Mouse (Mus musculus) heart, embryonic 16.5 days (tissue): ENCODE results near the gene Nek4. TPM values are rescaled to one million over a fixed set of nuclear protein-coding genes. Genes with fewer than 3 reads are reported as not detected.

Experiments used
- ATAC-seq: fragments of 200-750 bp; cut with Nextera tagmentation; replicated peaks from 2 replicates; pipeline ENCODE4 v1.8.0; 2017; ENCODE audit warnings: moderate number of reproducible peaks; ENCODE audit not compliant: insufficient read depth, low FRiP score; ENCODE audit errors: extremely low read depth
- H3K27ac ChIP-seq: fragments of 300-500 bp; sonication (generic); 2 replicates; pipeline ENCODE4 v1.5.1; 2014; ENCODE audit warnings: mild to moderate bottlenecking, low read length, control low read depth, moderate library complexity
- H3K27me3 ChIP-seq: fragments of 300-500 bp; sonication (generic); 2 replicates; pipeline ENCODE4 v1.6.1; 2014; ENCODE audit warnings: low read length, mixed read lengths; ENCODE audit not compliant: control insufficient read depth, insufficient read depth
- H3K36me3 ChIP-seq: fragments of 300-500 bp; sonication (generic); 2 replicates; pipeline ENCODE4 v1.6.1; 2014; ENCODE audit not compliant: control insufficient read depth, insufficient read depth
- H3K4me1 ChIP-seq: fragments of 300-500 bp; sonication (generic); 2 replicates; pipeline ENCODE4 v1.6.1; 2014; ENCODE audit warnings: low read length, mixed read lengths; ENCODE audit not compliant: control insufficient read depth, insufficient read depth
- H3K4me2 ChIP-seq: fragments of 300-500 bp; sonication (generic); 2 replicates; pipeline ENCODE4 v1.6.1; 2014; ENCODE audit warnings: low read depth, mild to moderate bottlenecking, control low read depth, low read length
- H3K4me3 ChIP-seq: fragments of 300-500 bp; sonication (generic); 2 replicates; pipeline ENCODE4 v1.5.1; 2014; ENCODE audit warnings: mild to moderate bottlenecking, control low read depth, low read length
- H3K9ac ChIP-seq: fragments of 300-500 bp; sonication (generic); 2 replicates; pipeline ENCODE4 v1.6.1; 2014; ENCODE audit warnings: low read length, control low read depth
- H3K9me3 ChIP-seq: fragments of 300-500 bp; sonication (generic); replicated peaks from 2 replicates; pipeline ENCODE4 v1.6.1; 2016; ENCODE audit warnings: low read length; ENCODE audit not compliant: control insufficient read depth
- WGBS: fragments of 180-500 bp; shearing (Covaris S2); extraction: QIAGEN DNeasy Blood & Tissue Kit; methylation state at CpG from one replicate; pipeline ENCODE4 v1.1.7; 2014; 5-methylcytosine and 5-hydroxymethylcytosine counted together
- polyA plus RNA-seq: library from polyadenylated mRNA; unstranded; fragments of >200 nt; fragmentation: Nextera tagmentation; extraction: Ambion mirVana; gene quantifications from 2 replicates; pipeline ENCODE4 v1.2.1, GENCODE M21; 2015

The Nek4 gene
- polyA plus RNA-seq, 1 experiment from 2014 or later, result 5.6 TPM

DNA sequence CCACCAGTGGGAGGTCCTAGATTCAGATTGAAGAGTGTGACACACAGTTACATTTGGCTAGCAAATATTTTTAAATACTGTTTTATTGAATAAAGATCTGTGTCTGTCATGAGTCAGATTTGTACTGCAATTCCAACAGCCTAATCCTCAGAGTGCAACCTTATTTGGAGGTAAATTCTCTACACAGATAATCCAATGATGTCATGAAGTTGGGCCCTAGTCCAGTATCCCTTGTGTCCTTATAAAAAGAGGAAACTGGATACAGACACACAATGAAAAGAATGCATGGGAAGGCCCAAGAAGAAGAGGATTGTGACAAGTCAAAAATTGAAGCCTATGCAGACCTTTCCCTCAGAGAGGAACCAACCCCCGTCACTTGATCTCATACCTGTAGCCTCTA is 34.7 kb upstream of the Nek4 start:
- 75% methylated on average over 1 of the region's 1 CpGs for WGBS
- ATAC-seq, result no peak
- no peak overlapping the region for H3K9ac ChIP-seq
- no peaks in the 10 kb centered on the region for H3K27me3 ChIP-seq
- no peak overlapping the region for H3K4me3 ChIP-seq
- H3K4me1 ChIP-seq, result no peaks in the 10 kb centered on the region
- no peaks in the 10 kb centered on the region for H3K36me3 ChIP-seq
- no peaks in the 10 kb centered on the region for H3K9me3 ChIP-seq
- H3K27ac ChIP-seq, result no peak overlapping the region
- H3K4me2 ChIP-seq, result no peak overlapping the region

DNA sequence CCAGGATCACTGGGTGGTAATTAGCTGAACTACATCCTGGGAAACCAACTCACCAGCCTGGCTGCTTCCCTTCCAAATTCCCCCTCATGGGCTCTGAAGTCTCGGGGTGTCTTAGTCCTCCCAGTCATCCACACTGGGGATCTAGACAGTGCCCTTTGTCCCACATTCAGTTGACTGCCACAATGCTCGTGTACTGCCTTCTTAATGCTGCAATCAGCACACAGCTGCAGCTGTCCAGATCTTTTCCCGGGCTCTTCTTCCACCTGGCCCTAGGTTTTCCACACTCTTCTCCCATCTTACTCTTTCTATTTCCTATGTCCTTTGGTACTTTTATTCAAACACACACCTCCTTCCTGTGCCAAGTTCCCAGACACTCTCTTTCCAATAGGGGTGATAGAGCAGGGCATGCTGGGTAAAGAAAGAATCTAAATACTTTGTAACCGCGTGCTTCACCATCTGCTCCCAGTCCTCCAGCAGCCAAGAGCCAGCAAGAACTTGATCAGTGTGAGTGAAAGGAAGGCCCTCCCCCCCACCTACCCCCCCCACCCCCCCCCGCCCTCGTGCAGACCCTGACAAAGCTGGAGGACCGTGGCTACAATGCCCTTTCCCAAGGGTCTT is 29.0 kb upstream of the Nek4 start:
- H3K9me3 ChIP-seq, result no peaks in the 10 kb centered on the region
- 69% methylated on average over 8 of the region's 8 CpGs for WGBS
- no peaks in the 10 kb centered on the region for H3K27me3 ChIP-seq
- no peak overlapping the region for H3K4me2 ChIP-seq
- H3K36me3 ChIP-seq, result no peaks in the 10 kb centered on the region
- no peak overlapping the region for H3K27ac ChIP-seq
- H3K9ac ChIP-seq, result no peak overlapping the region
- peaks cover 2% of the 10 kb centered on the region; the same call in 1 of the 2 replicates for H3K4me1 ChIP-seq
- H3K4me3 ChIP-seq, result no peak overlapping the region
- no peak for ATAC-seq

DNA sequence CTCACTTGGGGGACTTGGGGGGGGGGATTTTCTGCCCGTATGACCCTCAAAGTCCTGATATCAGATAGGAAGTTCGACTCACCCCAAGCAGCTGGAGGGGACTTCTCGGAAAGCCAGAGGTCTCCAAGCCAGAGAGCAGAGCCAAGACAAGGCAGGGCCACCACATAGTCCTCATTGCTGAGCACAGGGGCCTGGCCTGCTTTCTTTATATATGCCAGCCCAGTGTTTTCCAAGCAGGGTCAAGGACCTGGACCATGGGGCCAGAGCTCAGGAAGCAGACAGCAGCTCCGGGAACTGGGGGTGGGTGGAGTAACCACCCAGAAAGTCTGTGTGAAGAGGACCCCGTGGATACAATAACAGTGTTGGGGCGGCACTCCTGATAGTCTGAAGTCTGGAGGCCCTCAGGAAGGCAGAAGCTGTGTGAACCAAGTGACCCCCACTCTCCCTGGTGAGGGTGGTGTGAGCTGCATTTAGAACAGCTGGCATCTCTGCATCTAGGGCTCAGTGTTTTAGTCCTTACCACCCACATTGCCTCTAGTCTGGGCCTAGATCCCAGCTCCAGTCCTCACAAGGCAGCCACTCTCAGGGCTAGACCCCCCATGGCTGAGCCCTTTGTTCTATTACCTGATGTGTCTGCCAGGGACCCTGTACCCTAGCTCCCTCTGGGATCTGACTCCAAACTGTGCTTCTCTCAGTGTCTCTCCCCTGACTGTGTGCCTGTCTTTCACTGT is 27.6 kb upstream of the Nek4 start, which contains the start of gene Itih3:
Gene Itih3 (minus strand): TSS at position 386 of the 731 bp plus-strand sequence.
- ATAC-seq, result 0 out of 2 replicates have a peak, but pooled peaks have one; percentile 32
- no peak within 1 kb of the TSS for H3K27ac ChIP-seq
- no peak within 1 kb of the TSS for H3K4me3 ChIP-seq
- H3K4me1 ChIP-seq, result peaks cover 2% of the 10 kb centered on the region; the same call in 1 of the 2 replicates
- H3K27me3 ChIP-seq, result no peaks in the 10 kb centered on the region
- H3K36me3 ChIP-seq, result no peaks in the 10 kb centered on the region
- WGBS, result 43% methylated on average over 6 of the region's 6 CpGs
- no peaks in the 10 kb centered on the region for H3K9me3 ChIP-seq
- no peak within 1 kb of the TSS for H3K9ac ChIP-seq
- H3K4me2 ChIP-seq, result no peak within 1 kb of the TSS

DNA sequence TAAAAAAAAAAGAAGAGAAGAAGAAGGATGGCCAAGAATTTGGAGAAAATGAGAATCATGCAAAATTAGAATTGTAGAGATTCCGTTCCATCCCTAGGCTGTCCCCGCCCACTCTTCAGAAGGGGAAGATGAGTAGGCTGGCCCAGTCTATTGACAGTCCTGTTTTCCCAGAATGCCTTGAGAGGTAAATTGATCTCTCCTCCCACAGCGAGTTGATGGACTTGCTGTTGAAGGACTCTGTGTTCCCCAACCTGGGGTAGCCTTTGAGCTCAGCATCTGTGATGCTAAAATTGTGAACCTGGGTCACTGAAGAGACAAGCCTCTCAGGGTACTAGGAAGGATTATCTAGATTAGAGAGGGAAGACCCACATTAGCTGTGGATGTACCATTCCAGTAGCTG is 25.7 kb upstream of the Nek4 start:
- Histone ChIP-seq H3K27me3 (no peaks in the 10 kb centered on the region), H3K4me2 (no peak overlapping the region), H3K27ac (no peak overlapping the region), H3K36me3 (no peaks in the 10 kb centered on the region), H3K4me1 (peaks cover 2% of the 10 kb centered on the region; the same call in 1 of the 2 replicates), H3K9me3 (no peaks in the 10 kb centered on the region), H3K9ac (no peak overlapping the region), H3K4me3 (no peak overlapping the region)
- no peak for ATAC-seq
- WGBS, result 84% methylated on average over 3 of the region's 3 CpGs

DNA sequence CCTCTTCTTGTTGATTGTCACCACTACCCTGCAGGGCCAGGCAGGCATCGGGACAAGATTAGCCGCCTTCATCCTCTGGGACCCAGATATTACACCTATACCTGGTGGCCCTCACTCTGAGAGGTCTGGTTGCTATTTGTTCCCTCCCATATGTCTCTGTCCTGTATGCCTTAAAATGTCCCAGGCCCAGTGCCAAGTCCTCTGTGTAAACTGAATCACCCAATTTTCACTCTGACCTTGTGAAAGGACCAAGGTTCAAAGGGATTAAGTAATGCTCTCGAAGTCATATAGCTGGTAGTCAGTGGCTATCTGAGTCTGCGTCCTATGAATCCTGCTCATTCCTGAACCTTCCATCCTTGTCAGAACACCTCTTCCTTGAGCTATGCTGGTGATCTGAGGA is 20.8 kb upstream of the Nek4 start:
- no peak overlapping the region for H3K4me3 ChIP-seq
- H3K27ac ChIP-seq, result no peak overlapping the region
- ATAC-seq, result no peak
- no peaks in the 10 kb centered on the region for H3K36me3 ChIP-seq
- no peaks in the 10 kb centered on the region for H3K9me3 ChIP-seq
- H3K27me3 ChIP-seq, result no peaks in the 10 kb centered on the region
- no peaks in the 10 kb centered on the region for H3K4me1 ChIP-seq
- no peak overlapping the region for H3K4me2 ChIP-seq
- H3K9ac ChIP-seq, result no peak overlapping the region
- 83% methylated on average over 4 of the region's 4 CpGs for WGBS

DNA sequence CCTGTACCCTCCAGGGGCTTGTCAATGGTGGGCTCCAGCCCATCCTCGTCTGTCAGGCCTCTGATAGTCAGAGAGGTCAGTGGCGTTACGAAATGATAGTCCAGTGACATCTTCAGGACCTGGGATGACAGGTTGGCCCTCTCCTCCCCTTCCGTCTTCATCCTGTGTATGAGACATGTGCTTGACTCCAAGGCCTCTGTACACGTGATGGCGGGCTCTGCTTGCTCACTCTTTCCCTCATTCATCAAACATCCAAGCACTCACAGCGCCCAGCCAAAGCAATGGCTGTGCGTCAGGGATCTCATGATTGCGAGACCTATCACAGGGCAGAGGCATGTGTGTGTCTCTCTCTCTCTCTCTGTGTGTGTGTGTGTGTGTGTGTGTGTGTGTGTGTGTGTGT is 17.8 kb upstream of the Nek4 start:
- WGBS, result 79% methylated on average over 9 of the region's 9 CpGs
- no peak overlapping the region for H3K4me2 ChIP-seq
- no peak for ATAC-seq
- H3K4me1 ChIP-seq, result no peaks in the 10 kb centered on the region
- no peak overlapping the region for H3K4me3 ChIP-seq
- H3K27ac ChIP-seq, result no peak overlapping the region
- H3K9ac ChIP-seq, result no peak overlapping the region
- H3K27me3 ChIP-seq, result no peaks in the 10 kb centered on the region
- no peaks in the 10 kb centered on the region for H3K36me3 ChIP-seq
- no peaks in the 10 kb centered on the region for H3K9me3 ChIP-seq

DNA sequence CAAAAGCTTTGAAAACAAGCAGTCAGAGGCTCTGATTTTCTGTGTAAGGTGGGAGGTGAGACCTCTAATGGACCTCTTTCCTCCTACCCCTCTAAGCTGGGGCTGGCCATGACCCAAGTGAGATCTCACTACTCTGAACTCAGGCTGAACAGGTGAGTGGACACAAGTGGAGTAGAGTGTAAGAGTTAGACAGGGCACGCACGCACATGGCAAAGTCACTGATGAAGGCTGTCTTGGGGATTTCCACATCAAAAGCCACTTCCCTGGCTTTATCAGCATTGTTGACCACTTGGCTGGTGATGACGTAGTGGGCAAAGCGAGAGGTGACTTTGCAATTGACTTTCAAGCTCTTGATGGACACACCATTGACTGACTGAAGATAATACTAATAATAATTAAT is 8.9 kb upstream of the Nek4 start:
- no peaks in the 10 kb centered on the region for H3K4me1 ChIP-seq
- H3K27me3 ChIP-seq, result no peaks in the 10 kb centered on the region
- H3K9me3 ChIP-seq, result no peaks in the 10 kb centered on the region
- H3K4me3 ChIP-seq, result no peak overlapping the region
- 81% methylated on average over 4 of the region's 4 CpGs for WGBS
- no peak overlapping the region for H3K9ac ChIP-seq
- H3K36me3 ChIP-seq, result no peaks in the 10 kb centered on the region
- H3K4me2 ChIP-seq, result no peak overlapping the region
- no peak overlapping the region for H3K27ac ChIP-seq
- ATAC-seq, result no peak

DNA sequence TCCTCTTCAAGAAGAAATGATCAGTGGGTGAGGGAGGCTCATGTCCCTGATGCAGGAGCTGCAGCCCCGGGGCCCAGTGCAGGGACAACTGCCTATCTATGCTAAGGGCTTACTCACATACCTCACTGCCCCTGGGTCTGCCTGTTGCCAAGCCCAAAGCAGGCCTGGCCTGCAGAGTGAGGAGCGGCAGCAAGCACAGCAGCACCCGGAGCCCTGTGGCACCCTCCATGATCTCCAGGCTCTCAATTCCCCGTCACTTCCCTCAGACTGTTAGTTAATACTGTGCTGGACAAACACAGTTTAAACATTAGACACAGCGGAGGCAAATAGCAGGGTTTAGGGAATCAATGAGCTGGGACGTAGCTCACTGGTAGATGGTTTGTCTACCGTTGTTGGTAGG is 8.1 kb upstream of the Nek4 start, which contains the start of gene Itih1:
Gene Itih1 (minus strand): TSS at position 252 of the 400 bp plus-strand sequence.
- no peak within 1 kb of the TSS for H3K4me2 ChIP-seq
- no peak within 1 kb of the TSS for H3K27ac ChIP-seq
- 84% methylated on average over 7 of the region's 7 CpGs for WGBS

DNA sequence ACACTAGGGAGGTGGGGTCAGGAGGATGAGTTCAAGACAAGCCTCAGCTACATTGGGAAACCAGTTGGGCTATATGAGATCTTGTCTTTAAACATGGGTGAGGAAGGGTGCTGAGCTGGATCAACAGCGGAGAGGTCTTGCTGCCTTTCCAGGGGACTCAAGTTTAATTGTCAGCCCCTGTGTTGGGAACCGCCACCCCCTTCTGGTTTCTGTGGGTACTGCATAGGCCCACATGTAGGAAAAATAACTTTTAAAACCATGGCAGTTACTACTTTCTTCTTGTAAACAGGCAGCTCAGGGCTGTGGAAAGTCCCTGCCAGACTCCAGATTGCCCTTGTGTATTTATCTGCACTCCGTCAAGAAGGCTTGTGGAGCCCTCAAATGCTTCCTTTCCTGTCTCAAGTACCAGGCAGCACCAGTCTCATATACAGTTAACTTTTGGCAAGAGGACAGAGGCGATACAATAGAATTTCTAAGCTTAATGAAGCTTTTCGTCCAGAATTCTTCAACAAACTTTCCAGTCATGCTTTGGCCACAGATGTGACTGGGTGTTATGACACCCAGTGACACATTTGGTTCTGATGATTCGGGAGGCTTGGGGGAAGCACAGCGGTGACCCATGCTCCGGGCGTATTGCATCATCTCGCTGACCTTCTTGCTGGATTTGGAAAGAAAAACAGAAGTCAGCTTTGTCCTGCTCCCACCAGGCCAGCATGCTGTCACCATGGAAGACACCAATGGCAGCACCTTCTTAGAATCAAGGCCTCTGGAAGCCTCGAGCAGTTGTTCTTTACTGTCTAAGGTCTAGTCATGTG is 7.1 kb upstream of the Nek4 start:
- WGBS, result 55% methylated on average over 11 of the region's 11 CpGs
- no peak overlapping the region for H3K4me2 ChIP-seq

More for the DNA sequence above, 8.1 kb upstream of the Nek4 start, which contains the start of gene Itih1:
- Histone ChIP-seq H3K4me1 (no peaks in the 10 kb centered on the region), H3K9ac (no peak within 1 kb of the TSS), H3K36me3 (no peaks in the 10 kb centered on the region), H3K4me3 (no peak within 1 kb of the TSS), H3K27me3 (no peaks in the 10 kb centered on the region), H3K9me3 (no peaks in the 10 kb centered on the region)
- no peak for ATAC-seq

More for the DNA sequence above, 7.1 kb upstream of the Nek4 start:
- Histone ChIP-seq H3K4me3 (no peak overlapping the region), H3K9ac (no peak overlapping the region), H3K27ac (no peak overlapping the region), H3K4me1 (no peaks in the 10 kb centered on the region), H3K36me3 (no peaks in the 10 kb centered on the region), H3K9me3 (no peaks in the 10 kb centered on the region), H3K27me3 (no peaks in the 10 kb centered on the region)
- ATAC-seq, result no peak
